Mouse (Mus musculus) heart, adult 2 months (tissue): ENCODE data around the gene Krt86. TPM values are rescaled to one million over a fixed set of nuclear protein-coding genes. Genes with fewer than 3 reads are reported as not detected.

ENCODE experiments used
- DNase-seq, 2 experiments: peaks; one replicate each; pipeline ENCODE4 v3.0.0; 2021
- H3K27ac ChIP-seq: fragments of 200-600 bp; 2 replicates; pipeline ENCODE4 v1.8.1; 2022
- H3K27me3 ChIP-seq: fragments of 200-500 bp; 2 replicates; pipeline ENCODE4 v1.6.1; 2012; ENCODE audit warnings: mild to moderate bottlenecking, low read length, inconsistent platforms, mixed read lengths; ENCODE audit not compliant: control insufficient read depth, insufficient read depth
- H3K36me3 ChIP-seq: fragments of 200-500 bp; 2 replicates; pipeline ENCODE4 v1.6.1; 2012; ENCODE audit warnings: low read length, inconsistent platforms; ENCODE audit not compliant: control insufficient read depth, insufficient read depth
- H3K4me1 ChIP-seq: fragments of 200-500 bp; 2 replicates; pipeline ENCODE4 v1.6.1; 2011; ENCODE audit warnings: low read length; ENCODE audit not compliant: control insufficient read depth, insufficient read depth
- H3K4me3 ChIP-seq: fragments of 200-600 bp; 2 replicates; pipeline ENCODE4 v1.8.1; 2022
- H3K79me2 ChIP-seq: fragments of 200-500 bp; replicated peaks from 2 replicates; pipeline ENCODE4 v1.6.1; 2012; ENCODE audit warnings: mild to moderate bottlenecking, inconsistent platforms, low read length, moderate library complexity, mixed read lengths; ENCODE audit not compliant: control insufficient read depth, insufficient read depth
- H3K9ac ChIP-seq: fragments of 200-500 bp; 2 replicates; pipeline ENCODE4 v1.6.1; 2012; ENCODE audit warnings: low read depth, mild to moderate bottlenecking, control low read depth, inconsistent platforms, low read length, mixed read lengths
- CTCF ChIP-seq: fragments of 200-600 bp; IDR thresholded peaks from 2 replicates; pipeline ENCODE4 v1.8.1; 2022; ENCODE audit warnings: antibody characterized with exemption, mild to moderate bottlenecking, moderate library complexity
- EP300 ChIP-seq: fragments of 200-500 bp; IDR thresholded peaks from 2 replicates; pipeline ENCODE4 v1.6.1; 2011; ENCODE audit warnings: low read depth, low read length, control low read depth; ENCODE audit not compliant: insufficient read depth
- POLR2A ChIP-seq: fragments of 200-500 bp; IDR thresholded peaks from 2 replicates; pipeline ENCODE4 v1.6.1; 2011; ENCODE audit warnings: mild to moderate bottlenecking, low read depth, low read length, control low read depth; ENCODE audit not compliant: insufficient read depth
- WGBS: fragments of 180-500 bp; shearing (Covaris S2); methylation state at CpG from one replicate; pipeline ENCODE4 v1.1.7; 2018; 5-methylcytosine and 5-hydroxymethylcytosine counted together
- intact Hi-C: fragments of 180-260 bp; cut with DNase I; formaldehyde crosslinking; loops from one replicate; pipeline ENCODE4 v1.15.1; 2025
- polyA plus RNA-seq: library from polyadenylated mRNA; depleted of rRNA; stranded (reverse); fragments of >200 nt; gene quantifications from 2 replicates; pipeline ENCODE4 v1.2.3, GENCODE M21; 2012
- total RNA-seq, 2 experiments: library from RNA; stranded (reverse); gene quantifications; 2 replicates each; pipeline ENCODE4 v1.2.3; 2021

Gene Krt86
- total and polyA plus RNA-seq, 3 experiments = not detected

DNA sequence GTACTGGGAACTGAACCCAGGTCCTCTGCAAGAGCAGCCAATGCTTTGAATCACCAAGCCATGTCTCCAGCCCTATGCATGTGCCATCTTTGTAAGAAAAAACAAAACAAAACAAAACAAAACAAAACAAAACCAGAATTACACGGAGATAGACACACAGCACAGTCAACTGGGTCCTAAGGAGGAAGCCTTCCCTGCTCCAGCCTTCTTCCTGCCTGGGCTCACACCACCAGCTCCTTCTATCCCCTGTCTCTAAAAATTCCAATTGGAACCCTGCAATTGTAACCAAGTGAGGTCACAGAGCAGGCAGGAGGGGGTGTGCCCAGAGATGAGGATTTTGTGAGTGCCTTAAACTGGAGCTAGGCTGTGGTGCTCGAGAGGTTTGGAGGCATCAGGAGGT lies 25.8 kb upstream of the Krt86 start, which contains the start of gene Krt88:
TSS of gene Krt88 (plus strand) at position 301 of the 400 bp plus-strand sequence.
- H3K36me3 ChIP-seq = no peaks in the 10 kb centered on the region
- no peak for DNase-seq
- no peak within 1 kb of the TSS for H3K27ac ChIP-seq
- no peaks in the 10 kb centered on the region for H3K79me2 ChIP-seq
- no peak within 1 kb of the TSS; the same call in 1 of the 2 replicates for H3K4me3 ChIP-seq
- intact Hi-C loops = no loop called here
- WGBS = 75% methylated on average over 2 of the region's 2 CpGs
- TF ChIP-seq EP300 = no peak
- TF ChIP-seq POLR2A = no peak
- TF ChIP-seq CTCF = no peak
- no peak within 1 kb of the TSS for H3K9ac ChIP-seq
- no peaks in the 10 kb centered on the region for H3K27me3 ChIP-seq
- no peaks in the 10 kb centered on the region; the same call in 1 of the 2 replicates for H3K4me1 ChIP-seq

DNA sequence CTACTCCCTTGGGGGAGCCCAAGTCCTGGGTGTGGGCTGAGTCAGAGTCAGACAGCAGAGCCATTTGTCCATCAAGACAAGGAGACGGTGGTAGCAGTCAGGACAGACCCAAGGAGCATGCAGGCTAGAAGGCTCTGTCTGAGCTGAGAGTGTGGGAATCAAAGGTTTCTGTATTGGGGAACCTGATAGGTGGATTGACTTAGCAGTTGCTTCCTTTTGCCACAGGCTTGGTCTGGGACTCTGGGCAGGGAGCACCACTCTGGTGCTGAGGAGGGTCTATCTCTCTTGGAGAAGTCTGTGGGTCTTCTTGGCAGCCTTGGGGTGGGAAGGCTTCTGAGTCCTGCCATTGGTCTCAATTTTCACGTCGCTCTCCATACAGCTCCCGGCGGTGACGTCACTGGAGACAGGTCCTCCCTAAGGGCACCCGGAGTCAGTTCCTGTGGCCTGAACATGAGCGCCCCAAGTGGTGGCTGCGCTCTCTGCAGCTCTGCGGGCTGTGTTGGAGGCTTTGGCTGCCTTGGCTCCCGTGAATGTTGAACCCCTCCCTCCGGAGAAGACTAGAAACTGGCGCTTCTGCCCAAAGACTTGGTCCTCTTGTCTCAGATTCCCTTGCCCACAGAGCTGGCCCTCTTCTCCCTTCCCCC lies 20.1 kb upstream of the Krt86 start:
- Histone ChIP-seq H3K27me3 (no peaks in the 10 kb centered on the region), H3K36me3 (no peaks in the 10 kb centered on the region), H3K27ac (no peak overlapping the region), H3K79me2 (no peaks in the 10 kb centered on the region), H3K4me1 (no peaks in the 10 kb centered on the region), H3K9ac (no peak overlapping the region), H3K4me3 (no peak overlapping the region)
- TF ChIP-seq CTCF = peak; percentile 85
- no peak for TF ChIP-seq EP300
- no peak for TF ChIP-seq POLR2A
- intact Hi-C loops = loop anchor here (2.0 kb wide), 1 partner anchor 112 kb away; no protein-coding TSS in a partner anchor
- WGBS = 7% methylated on average over 13 of the region's 13 CpGs
- DNase-seq = peak; percentile 74 to 80

DNA sequence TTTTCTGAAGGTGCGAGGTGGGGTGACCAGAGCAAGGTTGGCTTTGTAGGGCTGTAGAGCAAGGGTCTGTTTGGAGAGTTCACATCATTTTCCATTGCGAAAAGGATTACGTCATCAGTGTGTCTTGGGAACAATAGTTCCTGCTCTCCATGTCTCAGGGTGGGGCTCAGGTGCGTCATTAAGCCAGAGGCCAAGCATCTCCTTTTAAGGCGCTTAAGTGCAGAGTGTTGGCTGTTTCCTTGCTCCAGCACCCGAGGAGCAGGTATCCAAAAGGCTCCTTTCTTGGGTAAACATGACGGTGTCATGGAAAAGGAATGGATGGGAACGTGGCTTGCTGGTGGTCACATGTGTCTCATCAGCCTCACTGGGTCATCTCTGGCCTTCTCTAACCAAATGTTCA lies 18.5 kb upstream of the Krt86 start:
- no peak for DNase-seq
- Histone ChIP-seq H3K4me1 (no peaks in the 10 kb centered on the region), H3K9ac (no peak overlapping the region), H3K27ac (no peak overlapping the region), H3K27me3 (no peaks in the 10 kb centered on the region), H3K4me3 (no peak overlapping the region), H3K79me2 (no peaks in the 10 kb centered on the region), H3K36me3 (no peaks in the 10 kb centered on the region)
- intact Hi-C loops = no loop called here
- WGBS = 83% methylated on average over 8 of the region's 8 CpGs
- TF ChIP-seq POLR2A (no peak), CTCF (no peak), EP300 (no peak)

DNA sequence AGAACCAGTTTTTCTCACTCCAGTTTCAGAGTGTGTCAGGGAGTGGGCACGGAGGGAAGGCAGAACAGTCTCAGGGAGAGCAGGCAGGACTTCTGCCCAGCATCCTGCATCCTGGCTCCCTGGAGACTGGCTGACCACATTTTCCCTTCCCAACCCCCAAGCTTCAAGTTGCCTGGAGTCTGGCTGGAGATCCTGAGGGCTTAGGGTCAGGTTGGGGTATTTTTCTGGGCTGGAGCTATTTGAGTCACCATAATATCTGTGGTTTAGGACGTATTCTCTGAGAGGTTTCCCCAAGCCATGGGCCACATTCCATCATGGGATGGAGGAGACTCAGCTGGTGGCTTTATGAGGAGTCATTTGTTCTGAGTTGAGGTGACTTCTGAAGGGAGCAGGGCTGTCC lies 18.0 kb upstream of the Krt86 start:
- H3K4me3 ChIP-seq = no peak overlapping the region
- H3K27me3 ChIP-seq = no peaks in the 10 kb centered on the region
- no peak overlapping the region for H3K9ac ChIP-seq
- WGBS = 68% methylated on average over 2 of the region's 2 CpGs
- no peaks in the 10 kb centered on the region for H3K36me3 ChIP-seq
- H3K4me1 ChIP-seq = no peaks in the 10 kb centered on the region
- TF ChIP-seq EP300 (no peak), CTCF (no peak), POLR2A (no peak)
- no peaks in the 10 kb centered on the region for H3K79me2 ChIP-seq
- no peak for DNase-seq
- intact Hi-C loops = no loop called here
- no peak overlapping the region for H3K27ac ChIP-seq

DNA sequence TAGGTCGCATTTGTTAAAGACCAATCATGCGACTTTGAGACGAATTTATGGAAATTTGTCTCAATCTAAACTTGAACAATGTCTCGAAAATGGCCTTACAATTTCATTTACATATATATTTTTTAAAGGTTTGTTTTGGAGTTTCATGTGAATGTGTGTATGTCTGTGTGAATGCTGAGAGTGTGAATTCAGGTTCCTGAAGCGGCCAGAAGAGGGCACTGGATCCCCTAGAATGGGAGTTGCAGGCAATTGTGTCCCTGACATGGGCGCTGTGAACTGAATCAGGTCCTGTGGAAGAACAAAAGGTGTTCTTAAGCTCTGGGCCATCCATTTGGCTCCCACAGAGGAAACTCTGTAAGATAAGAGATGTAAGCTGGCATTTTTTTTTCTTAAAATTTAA lies 17.4 kb upstream of the Krt86 start:
- no peaks in the 10 kb centered on the region for H3K27me3 ChIP-seq
- H3K79me2 ChIP-seq = no peaks in the 10 kb centered on the region
- no peak overlapping the region for H3K4me3 ChIP-seq
- H3K4me1 ChIP-seq = no peaks in the 10 kb centered on the region
- H3K9ac ChIP-seq = no peak overlapping the region
- no peak overlapping the region for H3K27ac ChIP-seq
- no peak for DNase-seq
- TF ChIP-seq EP300 = no peak
- TF ChIP-seq POLR2A = no peak
- TF ChIP-seq CTCF = no peak
- 87% methylated on average over 6 of the region's 6 CpGs for WGBS
- H3K36me3 ChIP-seq = no peaks in the 10 kb centered on the region
- intact Hi-C loops = no loop called here

DNA sequence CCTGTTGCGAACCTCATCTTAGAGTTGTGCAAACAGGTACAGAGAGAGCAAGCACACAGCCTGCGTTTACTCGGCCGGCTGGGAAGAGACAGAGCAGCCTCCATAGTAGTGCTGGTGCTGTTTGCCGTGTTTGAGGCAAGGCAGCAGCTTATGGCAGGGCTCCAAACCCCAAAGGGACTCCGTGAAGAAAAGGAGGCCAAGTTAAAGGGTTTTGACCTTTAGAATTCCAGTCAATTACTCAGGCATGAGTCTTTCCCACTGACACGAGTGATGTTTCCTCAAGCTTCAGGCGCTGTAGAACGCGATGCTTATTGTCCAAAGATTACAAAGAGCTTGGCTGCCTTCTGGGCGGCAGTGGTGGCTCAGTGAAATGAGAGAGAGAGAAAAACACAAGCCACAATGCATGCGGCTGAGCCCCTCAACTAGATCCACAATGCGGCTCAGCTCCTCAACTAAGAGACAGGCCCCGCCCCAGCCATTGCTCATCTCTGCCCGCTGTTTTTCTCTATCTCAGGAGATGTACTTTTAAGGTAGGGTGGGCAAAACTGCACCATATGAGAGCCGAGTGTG lies 14.8 kb upstream of the Krt86 start:
- Histone ChIP-seq H3K27ac (no peak overlapping the region), H3K27me3 (no peaks in the 10 kb centered on the region), H3K4me3 (no peak overlapping the region), H3K9ac (no peak overlapping the region), H3K79me2 (no peaks in the 10 kb centered on the region), H3K36me3 (no peaks in the 10 kb centered on the region), H3K4me1 (no peaks in the 10 kb centered on the region)
- 59% methylated on average over 16 of the region's 16 CpGs for WGBS
- DNase-seq = no peak
- TF ChIP-seq CTCF (no peak), EP300 (no peak), POLR2A (no peak)
- intact Hi-C loops = no loop called here
